Mouse (Mus musculus) neutrophil, adult 83 days (primary cell): Measurements from ENCODE around the gene Gm15517. TPM values are rescaled to one million over a fixed set of nuclear protein-coding genes. Genes with fewer than 3 reads are reported as not detected.

Experiments
- total RNA-seq, 2 experiments: library from RNA; stranded (reverse); gene quantifications; one replicate each; pipeline ENCODE4 v1.2.4; 2023

Gene Gm15517
- total RNA-seq = not detected

DNA sequence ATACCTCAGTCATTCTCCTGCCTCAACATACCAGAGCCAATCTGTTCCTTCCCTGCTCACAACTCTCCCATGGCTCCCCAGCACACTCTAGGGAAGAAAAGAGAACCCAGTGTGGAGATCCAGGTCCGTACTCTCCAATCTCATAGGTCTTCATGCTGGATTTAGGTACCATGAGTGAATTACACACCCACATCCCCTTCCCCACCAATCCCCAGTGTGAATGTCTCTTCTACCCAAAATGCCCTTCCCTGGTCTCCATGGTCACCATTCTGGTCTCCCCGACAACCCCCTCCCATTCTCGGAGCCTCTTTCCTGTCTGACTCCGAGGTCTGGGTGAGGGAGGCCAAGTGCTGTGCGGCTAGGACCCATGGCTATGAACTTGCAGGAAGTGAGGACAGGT, at the start of gene Gm15517:
Gene Gm15517 (plus strand): TSS at position 301 of the 400 bp plus-strand sequence.

GRCm38 (mm10) chr7:44215645-44216044, 45.6 kb upstream of the Gm15517 start, which contains the start of gene Klk1b5:
Klk1b5 (plus strand) TSS chr7:44215945.

DNA sequence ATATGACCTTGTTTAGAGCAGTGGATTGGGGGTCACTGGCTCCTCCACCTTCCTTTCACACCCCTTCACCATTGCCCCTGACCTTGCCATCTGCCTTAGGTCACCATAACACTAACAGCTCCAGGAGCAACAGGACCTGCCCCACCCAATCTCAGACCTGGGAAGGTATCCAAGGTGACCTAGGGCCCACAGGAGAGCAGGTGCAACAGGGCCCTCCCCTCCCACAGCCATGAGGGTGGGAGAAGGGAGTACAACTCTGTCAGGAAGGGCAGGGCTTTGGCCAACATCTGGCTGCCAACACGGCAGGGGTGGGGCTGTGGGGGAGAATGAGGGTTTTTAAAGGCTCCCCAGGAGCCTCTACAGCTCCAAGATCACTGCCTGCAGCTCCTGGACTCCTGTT, 36.2 kb upstream of the Gm15517 start, which contains the start of gene Klk1:
Gene Klk1 (plus strand): TSS at position 285 of the 400 bp plus-strand sequence.

GRCm38 (mm10) chr7:44235909-44236308, 25.3 kb upstream of the Gm15517 start, which contains the start of gene Gm36864:
Gm36864 (plus strand) TSS chr7:44236177.

DNA sequence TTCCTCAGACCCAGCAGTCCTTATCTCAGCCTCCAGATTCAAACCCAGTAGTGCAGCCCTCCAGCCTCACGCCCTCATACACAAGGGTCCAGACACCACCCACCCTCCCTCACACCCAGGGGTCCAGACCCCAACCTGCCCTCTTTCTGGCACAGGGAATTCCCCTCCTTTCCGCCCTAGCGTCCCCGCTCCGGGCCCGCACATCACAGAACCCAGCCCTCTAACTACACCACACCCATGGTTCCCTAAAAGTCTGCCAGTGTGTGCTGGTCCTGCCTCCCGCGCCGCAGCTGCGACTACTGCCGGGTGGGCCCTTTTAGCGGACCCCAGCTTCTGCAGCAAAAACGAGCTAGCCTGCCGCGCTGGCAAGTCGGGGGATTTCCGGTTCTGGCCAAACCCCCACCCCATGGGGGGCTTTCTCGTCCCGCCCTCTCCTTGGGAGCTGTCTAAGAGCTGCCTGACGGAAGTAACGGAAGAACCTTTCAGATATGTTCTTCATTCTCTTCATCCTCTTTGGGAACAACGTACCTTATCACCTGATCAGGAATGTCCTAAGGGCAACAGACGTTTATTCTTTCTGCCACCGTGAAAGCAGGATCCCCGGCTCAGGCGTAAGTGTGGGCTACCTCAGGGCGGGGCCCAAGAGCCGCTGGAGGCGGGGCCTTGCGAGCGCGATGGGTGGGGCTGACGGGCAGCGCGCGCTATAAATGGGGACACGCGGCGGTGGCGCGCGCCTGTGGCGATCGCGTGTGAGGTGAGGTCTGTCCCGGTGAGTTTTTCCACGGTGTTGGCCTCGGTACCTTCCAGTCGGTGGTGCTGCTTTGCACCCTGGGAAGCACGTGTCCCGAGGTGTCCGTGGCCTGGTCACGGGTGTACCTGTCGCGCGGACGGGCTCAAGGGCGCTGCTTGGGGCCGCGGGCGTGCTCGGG, 14.9 kb upstream of the Gm15517 start, which contains the start of the genes 1700028J19Rik and 2410002F23Rik:
Gene 1700028J19Rik (minus strand): TSS at position 641 of the 929 bp plus-strand sequence.
Gene 2410002F23Rik (plus strand): TSS at position 668 of the 929 bp plus-strand sequence.

DNA sequence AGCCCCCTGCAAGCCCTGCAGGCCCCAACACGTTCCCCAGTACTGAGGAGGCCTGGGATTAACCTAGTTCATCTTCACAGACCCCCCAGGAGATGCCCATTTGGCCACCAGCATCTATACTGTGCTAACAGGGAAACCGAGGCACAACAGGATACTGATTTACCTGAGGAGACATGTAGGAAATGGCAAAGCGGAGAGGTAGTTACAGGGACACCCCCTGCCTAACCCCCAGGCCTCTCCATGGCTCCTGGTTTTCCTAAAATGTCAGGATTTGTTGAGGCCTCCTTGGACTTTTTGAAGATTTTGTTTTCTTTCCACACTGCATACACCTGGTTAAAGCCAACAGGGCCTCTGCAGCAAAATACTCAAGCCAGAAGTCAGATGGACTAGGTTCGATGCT, 4.0 kb upstream of the Gm15517 start, which contains the start of gene Acp4:
Gene Acp4 (minus strand): TSS at position 101 of the 400 bp plus-strand sequence.

DNA sequence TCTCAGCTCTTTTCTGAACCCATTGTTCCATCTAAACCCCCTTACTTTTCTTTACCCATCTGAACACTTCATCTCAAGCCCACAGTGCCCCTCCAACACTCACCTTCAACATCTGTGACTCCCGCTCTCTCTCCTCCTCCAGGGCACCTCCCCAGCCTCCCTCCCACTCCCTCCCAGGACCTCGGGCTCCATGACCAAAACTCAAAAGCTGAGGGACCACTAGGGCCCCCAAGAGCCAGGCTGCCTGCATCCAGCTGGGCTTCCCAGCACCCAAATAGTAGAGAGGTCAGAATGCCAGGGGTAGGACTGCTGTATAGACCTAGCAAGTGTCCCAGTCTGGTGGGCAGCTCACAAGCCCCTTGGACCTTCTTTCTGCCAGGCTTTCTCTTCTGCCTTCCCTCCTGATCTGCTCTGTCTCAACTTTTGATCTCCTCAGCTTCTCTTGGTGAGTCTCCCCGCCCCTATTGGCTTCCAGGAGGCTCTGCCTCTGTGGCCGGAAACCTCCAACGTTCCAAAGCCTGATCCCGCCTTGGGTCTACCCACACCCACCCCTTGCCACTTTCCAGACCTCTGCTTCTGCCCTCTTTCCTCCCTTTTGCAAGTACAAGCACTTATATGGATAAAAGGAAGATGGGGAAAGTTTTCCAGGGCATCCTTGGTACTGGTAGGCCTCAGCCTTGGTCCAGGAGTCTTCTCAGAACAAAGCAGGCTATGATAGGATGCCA, 45.4 kb downstream of the Gm15517 start, which contains the start of gene Clec11a:
Gene Clec11a (minus strand): TSS at position 387 of the 725 bp plus-strand sequence.

GRCm38 (mm10) chr7:44309475-44310284, 48.4 kb downstream of the Gm15517 start, which contains the start of gene Shank1:
Shank1 (plus strand) TSS chr7:44310253.

Other genes with a start within 250 kb of the Gm15517 start
- not detected for gene Klk1b26, start 249.3 kb upstream of the Gm15517 start, total RNA-seq
- not detected for gene Klk1b27, start 209.2 kb upstream of the Gm15517 start, total RNA-seq
- not detected for gene Klk1b21, start 159.1 kb upstream of the Gm15517 start, total RNA-seq
- not detected for gene Klk1b22, start 148.8 kb upstream of the Gm15517 start, total RNA-seq
- not detected for gene Klk1b16, start 124.7 kb upstream of the Gm15517 start, total RNA-seq
- not detected for gene Klk1b24, start 73.2 kb upstream of the Gm15517 start, total RNA-seq
- not detected for gene Klk1b3, start 63.3 kb upstream of the Gm15517 start, total RNA-seq
- gene Klk1b4, start 54.0 kb upstream of the Gm15517 start, total RNA-seq = not detected
- gene Klk1b5, start 45.5 kb upstream of the Gm15517 start, total RNA-seq = not detected
- not detected for gene Klk1, start 36.1 kb upstream of the Gm15517 start, total RNA-seq
- gene Gm36864, start 25.3 kb upstream of the Gm15517 start, total RNA-seq = not detected
- gene 1700028J19Rik, start 14.8 kb upstream of the Gm15517 start, total RNA-seq = under 1 TPM; 0.66 to 0.90 TPM
- 10 to 100 TPM; 24.0 to 31.4 TPM for gene 2410002F23Rik, start 14.7 kb upstream of the Gm15517 start, total RNA-seq
- not detected for gene Acp4, start 4.1 kb upstream of the Gm15517 start, total RNA-seq
- gene Clec11a, start 45.5 kb downstream of the Gm15517 start, total RNA-seq = under 1 TPM; 0.61 to 0.93 TPM
- under 1 TPM; 0.26 to 0.46 TPM for gene Shank1, start 48.8 kb downstream of the Gm15517 start, total RNA-seq
- gene Syt3, start 122.7 kb downstream of the Gm15517 start, total RNA-seq = under 1 TPM in 1 of 2 experiments, not detected in 1; 0.24 TPM
- not detected for gene 1700008O03Rik, start 124.4 kb downstream of the Gm15517 start, total RNA-seq
- gene Lrrc4b, start 167.6 kb downstream of the Gm15517 start, total RNA-seq = not detected
- gene Aspdh, start 203.9 kb downstream of the Gm15517 start, total RNA-seq = not detected
- 10 to 100 TPM; 37.7 to 41.6 TPM for gene Josd2, start 206.5 kb downstream of the Gm15517 start, total RNA-seq
- 10 to 100 TPM; 32.7 to 36.4 TPM for gene Emc10, start 235.1 kb downstream of the Gm15517 start, total RNA-seq
- gene Fam71e1, start 235.1 kb downstream of the Gm15517 start, total RNA-seq = 1 to 10 TPM; 2.4 to 7.1 TPM